Mouse (Mus musculus): ENCODE results near the gene Gprin2.

DNA sequence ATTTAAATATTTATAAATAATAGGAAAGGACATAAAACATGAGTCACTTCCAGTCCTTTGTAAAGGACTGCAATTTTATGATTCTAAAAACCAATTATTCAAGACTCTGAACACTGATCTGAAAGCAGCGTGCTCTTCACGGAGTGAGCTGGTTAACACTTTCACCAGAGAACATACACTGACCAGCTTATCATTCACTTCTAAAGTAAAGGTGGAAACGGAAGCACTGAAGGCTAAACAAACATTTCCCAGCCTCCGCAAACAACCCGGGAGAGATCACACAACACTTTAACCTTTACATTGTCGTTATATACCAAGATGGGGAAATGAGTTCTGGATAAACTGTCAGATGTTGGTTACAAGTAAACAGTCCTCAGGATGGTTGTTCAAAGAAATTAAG lies 39.2 kb upstream of the Gprin2 start:
- no peak for TF ChIP-seq CTCF (IDR thresholded peaks at IDR 0.05; ENCODE audit: borderline replicate concordance, insufficient read depth, low read depth, low read length)
- TF ChIP-seq POLR2A (IDR thresholded peaks at IDR 0.05; ENCODE audit: borderline replicate concordance, insufficient read depth, low read length): no peak
